Mouse (Mus musculus): Measurements from ENCODE around the gene Mthfd2. TPM values are rescaled to one million over a fixed set of nuclear protein-coding genes. Genes with fewer than 3 reads are reported as not detected.
"Not testable (repeated sequence)": the region's sequence is repeated elsewhere in the genome, so short reads cannot be mapped to it uniquely, and the experiment has no call there.

The Mthfd2 gene
- 1 to 10 TPM; 6.5 to 6.7 TPM for total RNA-seq (2021)
- long read RNA-seq, experiment 1, transcript Mthfd2-201 (8 exons, 2,085 nt) = major isoform, 6 of 11 reads
- long read RNA-seq, experiment 1, partial matches to known transcripts = 0 of 11 reads
- long read RNA-seq, experiment 1, other reads (novel, unspliced or antisense) = 5 of 11 reads
- long read RNA-seq, experiment 2, transcript Mthfd2-201 (8 exons, 2,085 nt) = major isoform, 8 of 9 reads
- long read RNA-seq, experiment 2, partial matches to known transcripts = 0 of 9 reads
- long read RNA-seq, experiment 2, other reads (novel, unspliced or antisense) = 1 of 9 reads

DNA sequence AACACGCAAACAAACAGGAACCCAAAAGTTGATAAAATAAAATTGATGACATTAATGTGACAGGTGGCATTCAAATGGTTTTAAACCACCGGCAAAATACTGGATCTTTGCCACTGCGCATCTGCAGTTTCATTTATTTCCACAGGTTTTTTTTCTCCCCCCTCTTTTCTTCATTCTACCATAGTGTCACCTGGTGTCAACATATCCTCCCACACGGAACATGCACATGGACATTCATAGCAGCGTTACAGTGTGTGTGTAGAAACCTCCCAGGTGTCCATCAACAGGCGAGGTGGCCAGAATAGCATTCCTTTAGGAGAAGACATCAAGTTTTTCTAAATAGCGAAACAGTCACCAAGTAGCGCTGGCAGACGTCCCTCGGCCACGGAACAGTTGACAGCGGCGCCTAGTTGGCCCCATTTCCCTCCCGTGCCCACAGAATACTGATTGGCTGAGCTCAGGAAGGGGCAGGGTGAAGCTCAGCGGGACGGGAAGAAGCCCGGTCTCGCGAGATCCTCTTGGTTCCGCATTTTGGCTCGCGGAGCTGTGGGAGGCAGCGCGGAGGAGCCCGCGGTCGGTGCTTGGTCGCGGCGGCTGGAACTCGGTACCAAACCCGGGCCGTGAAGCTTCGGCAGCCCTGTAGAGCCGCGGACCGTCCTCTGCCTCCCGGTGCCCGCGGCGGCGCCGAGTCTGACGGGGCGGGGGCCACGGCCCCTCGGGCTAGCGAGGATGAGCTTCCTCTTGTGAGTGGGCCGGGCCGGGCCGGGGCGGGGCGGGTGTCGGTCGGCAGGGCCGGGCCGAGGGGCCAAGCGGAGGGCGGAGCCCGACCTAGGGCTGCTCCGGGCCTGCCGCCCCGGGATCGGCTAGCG, at the start of gene Mthfd2, which contains the start of gene Mob1a:
Mthfd2 (minus strand) TSS at position 384 of the 869 bp plus-strand sequence.
Mob1a (plus strand) TSS at position 492 of the 869 bp plus-strand sequence.
- peak; percentile 91 to 94 for DNase-seq (ENCODE audit: low spot score in 2 of 2)

DNA sequence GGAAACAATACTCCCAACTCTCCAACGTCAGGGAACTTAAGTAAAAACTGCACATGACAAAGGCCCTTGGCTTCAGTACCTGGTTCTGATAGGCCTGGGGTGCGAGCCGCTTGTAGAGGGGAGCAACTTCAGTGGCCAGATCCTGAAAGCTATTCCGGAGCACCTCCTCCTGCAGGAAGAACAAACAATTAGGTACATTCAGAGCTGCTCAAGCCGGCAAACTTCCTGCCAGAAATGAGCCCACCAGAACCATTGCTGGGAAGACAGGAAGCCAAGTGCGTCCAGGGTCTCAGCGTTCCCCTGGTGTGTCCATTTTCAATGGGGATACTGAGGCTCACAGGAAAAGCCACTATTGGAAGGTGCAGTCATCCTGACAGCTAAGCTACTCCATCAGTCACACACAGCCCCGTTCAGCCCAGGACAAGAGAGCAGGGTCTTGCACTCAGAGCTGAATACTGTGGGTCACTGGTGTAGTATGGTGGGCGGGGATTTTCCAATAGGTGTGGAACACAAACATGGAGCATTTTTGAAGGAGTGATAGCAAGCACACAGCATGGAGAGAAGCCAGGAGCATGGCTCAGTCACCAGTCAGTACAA, 48.1 kb upstream of the Mthfd2 start:
- DNase-seq (ENCODE audit: low spot score in 2 of 2) = no peak

DNA sequence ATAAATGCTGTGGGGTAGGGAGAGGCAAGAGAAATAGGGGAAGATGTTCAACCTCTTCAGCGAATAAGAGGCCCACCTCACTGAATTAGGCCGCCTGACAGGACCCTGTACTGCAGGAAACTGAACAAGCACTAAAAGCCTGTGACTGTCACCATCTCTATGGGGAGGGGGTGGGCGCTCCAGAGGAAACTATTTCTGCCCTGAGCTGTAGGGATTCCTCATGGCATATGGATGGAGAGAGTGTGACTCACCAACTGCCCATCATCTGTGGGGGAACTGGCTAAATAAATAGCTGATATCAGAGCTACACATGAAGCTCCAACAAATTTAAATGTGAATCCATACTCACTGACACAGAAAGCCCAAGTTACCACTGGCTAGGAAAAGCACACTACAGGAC, 45.6 kb upstream of the Mthfd2 start:
- peak in 1 of 2 experiments; percentile 38 for DNase-seq (ENCODE audit: low spot score in 2 of 2)

DNA sequence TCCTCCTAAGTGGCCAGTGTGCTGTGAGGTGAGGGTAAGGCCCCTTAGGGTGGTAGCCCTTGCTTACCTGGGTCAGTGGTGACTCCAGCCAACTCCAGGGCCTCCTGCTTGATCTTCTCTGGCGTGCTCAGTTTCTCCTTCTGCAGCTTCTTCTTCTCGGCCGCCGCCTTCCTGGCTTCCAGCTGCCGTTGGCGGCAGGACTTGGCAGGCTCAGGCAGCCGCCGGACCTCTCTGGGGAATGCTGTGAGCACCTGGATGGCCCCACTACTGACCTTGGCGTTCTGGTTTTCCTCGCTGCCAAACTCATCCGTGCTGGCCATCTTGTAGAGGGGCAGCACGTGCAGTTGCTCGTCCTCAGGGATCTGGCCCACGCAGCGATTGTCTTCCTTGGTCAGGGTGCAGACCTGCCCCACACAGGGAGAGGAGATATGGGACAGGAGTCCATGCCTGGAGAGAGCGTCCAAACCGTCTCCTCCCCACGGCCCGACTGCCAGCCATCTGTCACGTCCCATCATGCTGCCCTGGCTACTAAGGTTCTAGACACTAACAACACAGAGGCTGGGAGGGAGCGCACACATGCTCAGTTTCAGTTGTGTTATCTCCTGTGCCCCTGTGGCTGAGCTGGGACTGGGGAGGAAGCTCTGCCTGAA, 44.7 kb upstream of the Mthfd2 start:
- DNase-seq (ENCODE audit: low spot score in 2 of 2) = no peak

DNA sequence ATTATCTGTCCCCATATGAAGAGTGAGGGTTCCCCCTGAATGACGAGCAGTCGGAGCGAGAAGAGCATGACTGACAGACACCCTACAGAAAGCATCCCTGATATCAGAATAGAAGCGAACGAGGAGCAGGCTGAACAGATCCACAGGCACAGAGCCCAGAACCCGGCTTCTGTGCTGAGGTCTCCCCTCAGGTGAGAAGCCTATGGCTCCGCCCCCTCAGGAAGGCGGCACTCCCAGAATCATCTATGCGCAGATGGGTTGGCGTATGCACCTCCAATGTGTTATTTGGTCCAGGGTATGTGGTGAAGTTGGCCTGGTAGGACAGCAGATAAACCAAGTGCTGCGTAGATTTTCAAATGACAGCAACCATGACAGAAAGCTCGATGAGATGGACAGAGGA, 37.4 kb upstream of the Mthfd2 start:
- DNase-seq (ENCODE audit: low spot score in 2 of 2) = no peak

DNA sequence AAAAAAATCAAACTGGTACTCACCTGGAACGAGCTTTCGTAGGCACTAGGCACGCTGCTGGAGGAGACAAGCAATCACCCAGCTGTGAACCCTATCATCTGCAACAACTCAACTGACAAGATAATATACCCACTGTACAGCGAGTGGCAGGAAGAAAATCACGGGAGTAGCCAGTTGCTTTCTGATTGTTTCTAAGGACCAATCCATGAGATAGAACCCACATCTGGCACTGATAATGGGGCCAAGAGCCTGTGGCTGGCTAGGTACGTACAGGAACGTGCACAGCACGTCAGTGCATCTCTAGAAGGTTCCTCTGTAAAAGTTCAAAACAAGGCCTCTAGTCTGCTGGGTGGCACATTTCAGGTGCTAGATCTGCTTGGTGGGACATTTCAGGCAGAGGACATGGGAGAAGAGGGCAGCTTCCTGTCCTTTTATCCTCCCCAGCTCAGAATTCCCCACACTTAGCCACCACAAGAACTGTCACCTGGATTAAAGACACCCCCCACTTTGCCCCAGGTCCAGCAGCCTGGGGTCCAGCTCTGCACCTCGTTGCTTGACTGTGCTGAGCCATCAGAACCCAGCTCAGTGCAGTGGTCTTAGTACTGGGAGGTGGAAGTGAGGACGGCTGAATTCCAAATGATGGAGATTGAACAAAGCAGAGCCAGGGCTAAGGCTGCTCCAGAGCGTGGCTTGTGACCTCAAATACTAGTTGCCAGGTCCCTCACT, 36.0 kb upstream of the Mthfd2 start:
- DNase-seq (ENCODE audit: low spot score in 2 of 2) = no peak

DNA sequence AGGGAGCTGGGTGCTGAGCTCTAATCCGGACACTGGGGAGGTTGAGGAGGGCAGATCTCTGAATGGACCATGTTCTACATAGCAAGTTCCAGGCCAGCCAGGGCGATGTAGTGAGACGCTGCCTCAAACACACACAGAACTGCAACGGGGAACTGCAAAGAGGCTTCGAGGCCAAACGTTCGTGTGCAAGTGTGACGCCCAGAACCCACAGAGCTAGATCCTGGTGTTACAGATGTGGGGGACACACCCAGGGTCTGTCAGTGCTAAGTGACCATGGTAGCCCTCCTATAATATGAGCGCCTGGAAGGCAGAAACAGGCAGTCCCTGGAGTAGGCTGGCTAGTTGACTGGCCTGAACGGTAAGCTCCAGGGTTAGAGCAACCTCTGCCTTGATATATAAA, 31.7 kb upstream of the Mthfd2 start:
- DNase-seq (ENCODE audit: low spot score in 2 of 2) = no peak

DNA sequence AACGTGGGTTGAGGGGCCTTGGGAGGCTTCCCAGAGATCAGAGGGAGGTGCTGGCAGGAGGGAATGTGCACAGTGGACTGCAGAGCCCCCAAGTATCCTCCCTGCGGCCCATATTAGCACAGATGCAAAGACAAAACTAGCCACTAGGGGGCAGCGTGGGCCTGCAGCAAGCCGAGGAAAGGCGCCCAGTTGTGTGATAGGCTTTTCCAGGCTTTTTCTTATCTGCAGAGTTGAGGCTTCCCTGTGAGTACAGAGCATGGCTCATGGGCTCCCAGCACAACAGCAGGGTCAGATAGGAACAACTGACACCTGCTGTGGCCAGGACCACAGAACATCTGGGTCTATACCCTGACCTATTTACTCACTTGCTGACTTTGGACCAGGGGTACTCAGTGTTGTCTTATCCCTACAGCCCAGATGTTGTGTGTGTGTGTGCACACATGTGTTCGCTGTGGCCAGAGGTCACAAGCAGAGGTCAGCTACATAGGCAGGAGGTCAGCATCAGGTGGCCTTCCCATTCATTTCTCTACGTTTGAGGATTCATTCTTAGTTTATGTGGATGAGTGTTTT, 30.9 kb upstream of the Mthfd2 start:
- peak; percentile 86 to 92 for DNase-seq (ENCODE audit: low spot score in 2 of 2)

DNA sequence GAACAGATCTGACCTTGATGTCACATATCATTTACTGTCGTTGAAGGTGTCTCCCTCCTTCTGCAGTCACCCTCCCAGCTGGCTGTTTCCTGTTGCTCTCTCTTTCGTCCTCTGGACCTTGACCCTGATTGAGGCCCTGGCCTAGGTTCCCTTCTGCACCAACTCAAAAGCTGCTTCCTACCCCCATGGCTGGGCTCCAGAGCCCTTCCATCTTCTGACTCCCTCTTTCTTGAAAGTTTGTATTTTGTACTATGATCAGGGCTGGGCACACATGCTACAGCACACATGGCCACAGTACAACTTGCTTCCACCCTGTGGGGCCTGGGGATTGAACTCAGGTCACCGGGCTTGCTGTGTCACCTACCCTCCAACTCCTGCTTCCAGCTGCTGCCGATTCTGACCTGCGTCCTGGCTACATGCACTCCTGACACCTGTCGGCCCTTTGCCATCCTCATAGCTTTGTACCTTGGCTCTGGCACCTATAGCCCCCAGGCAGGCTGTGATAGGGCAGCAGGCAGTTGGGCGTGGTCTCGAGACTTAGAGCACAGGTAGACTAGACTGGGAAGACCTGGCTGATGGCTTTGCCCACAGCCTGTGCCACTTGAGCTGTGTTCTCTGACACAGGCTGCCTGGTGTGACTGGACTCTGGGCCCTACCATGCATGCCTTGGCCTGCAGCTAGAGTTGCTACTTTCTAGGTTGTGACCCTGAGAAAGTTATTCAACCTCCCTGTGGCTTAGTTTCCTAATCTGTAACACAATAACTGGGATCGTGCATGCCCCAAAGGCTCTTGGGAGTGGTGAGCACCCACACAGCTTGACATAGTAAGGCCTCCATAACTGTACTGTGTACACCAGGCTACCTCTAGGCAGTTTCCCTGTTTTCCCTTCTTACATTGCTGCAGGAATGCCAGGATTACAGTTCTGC, 29.4 kb upstream of the Mthfd2 start:
- DNase-seq (ENCODE audit: low spot score in 2 of 2) = no peak

DNA sequence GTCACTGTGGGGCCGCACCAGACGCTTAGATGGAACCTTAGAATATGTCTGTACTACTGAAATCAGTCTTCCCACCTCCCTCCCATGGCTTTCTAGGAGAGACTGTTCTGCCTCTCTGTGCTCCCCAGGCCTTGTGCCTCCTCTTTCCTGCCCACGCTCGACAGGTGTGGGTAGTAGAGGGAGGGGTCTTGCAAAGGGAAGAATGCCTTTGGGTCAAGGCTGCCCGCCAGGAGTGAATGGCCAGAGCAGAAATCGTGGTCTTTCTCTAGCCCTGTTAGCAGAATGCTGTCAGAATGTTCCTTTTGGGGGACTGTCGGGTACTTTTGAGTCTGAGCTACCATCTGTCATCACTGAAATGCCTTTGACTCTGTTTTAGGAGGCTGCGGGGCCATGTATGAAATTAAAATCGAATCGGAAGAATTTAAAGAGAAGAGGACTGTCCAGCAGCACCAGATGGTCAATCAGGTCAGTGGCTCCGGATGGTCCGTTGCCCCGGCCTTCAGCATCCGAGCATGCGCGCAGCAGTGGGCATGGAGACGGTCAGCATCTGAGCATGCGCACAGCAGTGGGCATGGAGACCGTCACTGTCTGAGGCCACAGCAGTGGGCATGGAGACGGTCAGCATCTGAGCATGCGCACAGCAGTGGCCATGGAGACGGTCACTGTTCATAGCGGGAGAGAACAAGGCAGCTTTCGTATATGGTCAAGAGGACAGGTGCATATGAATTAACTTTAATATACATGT, 27.1 kb upstream of the Mthfd2 start:
- no peak for DNase-seq (ENCODE audit: low spot score in 2 of 2)

DNA sequence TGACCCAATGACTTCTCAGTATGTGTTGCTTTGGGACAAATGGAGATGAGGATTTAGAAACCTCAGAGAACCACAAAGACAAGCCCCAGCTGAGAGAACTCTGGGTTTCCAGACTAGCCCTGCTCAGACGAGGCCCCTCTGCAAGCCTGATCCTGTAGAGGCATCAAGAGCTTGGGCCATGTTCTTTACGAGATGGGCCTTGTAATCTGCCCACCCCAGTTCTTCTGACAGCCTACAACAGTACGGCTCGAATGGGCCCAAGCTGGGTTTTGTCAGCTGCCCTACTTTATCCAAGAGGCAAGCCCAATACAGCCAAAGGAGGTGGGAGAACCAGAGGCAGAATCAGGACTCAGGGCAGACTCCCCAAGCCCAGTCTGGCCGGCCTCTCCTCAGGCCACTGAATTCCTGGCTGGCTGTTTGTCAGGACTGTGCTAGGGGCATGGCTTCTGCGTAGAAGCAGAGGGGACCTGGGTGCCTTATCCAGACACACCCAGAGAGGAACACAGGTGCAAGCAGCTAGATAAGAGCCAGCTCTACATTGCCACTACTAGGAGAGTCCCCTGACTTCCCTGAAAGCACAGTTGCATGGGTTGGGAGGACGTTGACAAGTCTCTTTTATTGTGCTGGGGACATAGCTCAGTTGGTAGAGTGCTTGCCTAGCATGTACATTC, 25.9 kb upstream of the Mthfd2 start:
- DNase-seq (ENCODE audit: low spot score in 2 of 2) = no peak

DNA sequence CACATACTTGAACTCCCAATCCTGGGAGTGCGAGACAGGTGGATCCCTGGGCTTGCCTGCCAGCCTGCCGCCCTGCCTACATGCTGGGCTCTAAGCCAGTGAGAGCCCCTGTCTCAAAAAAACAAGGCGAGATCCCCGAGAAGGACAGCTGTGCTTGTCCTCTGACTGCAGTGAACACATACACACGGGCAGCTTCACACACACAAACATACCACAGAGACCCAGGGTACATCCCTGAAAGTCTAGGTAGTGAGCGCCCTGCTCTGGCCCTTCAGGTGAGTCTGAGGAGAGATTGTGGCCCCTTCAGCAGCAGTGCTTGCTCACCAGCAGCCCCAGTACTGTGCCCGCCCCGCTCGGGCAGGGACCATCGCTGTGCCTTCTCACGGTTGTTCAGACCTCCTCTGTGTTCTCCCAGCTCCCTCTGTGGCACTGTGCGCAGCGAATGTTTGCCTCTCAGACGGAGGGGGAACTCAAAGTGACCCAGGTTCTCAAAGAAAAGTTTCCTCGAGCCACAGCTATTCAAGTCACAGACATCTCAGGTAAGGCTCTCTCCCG, 25.2 kb upstream of the Mthfd2 start:
- no peak for DNase-seq (ENCODE audit: low spot score in 2 of 2)

DNA sequence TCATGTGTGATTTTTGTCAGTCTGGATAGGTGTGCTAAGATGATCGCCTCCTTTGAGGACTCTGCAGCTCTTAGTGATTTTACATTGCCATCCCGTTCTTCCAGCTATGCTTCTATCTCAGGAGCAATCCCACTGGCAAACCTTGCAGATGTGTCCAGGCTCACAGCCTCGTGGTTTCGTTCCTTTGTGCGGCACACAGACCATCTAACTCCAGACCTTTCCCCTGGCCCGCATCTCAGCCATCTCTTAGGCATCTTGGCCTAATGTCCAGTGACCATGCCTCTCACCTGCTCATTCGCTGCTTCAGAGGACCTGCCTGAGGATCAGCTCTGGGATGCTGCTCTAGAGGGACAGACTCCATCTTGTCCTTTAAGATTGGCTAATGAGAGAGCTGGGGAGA, 24.5 kb upstream of the Mthfd2 start:
- DNase-seq (ENCODE audit: low spot score in 2 of 2) = no peak

DNA sequence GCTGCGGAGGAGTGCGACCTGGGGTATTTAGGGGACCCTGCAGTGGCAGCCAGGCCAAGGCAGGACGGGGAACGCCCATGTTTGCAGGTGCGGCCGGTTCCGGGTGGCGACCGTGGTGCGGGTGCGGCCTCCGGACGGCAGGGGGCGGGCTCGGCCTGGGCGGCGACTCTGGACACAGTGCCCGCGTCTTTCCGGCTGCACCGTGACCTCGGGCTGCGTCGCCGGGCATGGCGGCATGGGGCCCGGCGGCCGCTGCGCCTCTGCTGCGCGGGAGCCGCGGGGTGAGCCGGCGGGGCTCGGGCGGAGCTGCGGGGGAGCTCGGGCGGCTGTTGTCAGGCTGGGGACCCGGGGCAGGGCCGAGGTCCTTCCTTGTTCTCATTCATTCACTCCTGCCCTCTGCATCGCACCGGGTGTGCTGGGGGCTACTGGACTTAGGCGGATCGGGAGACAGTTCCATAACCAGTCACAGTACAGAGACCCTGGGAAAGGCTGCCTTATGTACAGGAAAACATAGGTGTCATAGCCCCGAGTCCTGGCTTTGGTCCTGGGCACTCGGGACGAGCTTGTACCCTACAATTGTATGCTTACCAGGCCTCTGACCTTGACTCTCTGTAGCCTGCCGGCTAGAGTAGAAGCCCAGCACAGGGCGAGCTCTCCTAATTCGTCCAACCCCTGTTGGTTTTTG, 23.7 kb upstream of the Mthfd2 start:
- peak; percentile 91 to 92 for DNase-seq (ENCODE audit: low spot score in 2 of 2)

DNA sequence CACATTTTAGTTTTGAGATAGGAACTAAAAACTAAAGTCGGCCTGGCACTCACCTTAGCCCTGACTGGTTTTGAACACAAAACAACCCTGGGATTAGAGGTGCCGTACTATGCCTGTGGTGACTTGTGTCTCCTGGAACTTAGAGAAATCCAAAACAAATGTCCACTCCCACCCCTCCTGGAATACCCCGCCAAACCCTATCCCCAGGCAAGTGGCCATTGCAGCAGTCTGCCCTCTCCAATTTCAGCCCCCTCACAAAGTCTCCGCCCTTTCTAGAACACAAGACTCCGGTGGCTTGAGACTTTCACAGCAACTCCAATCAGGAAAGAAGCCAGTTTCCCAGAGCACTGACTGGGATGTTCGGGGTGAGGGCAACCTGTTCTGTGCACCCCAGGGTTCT, 23.2 kb upstream of the Mthfd2 start, which contains the start of gene Bola3:
Bola3 (plus strand) TSS at position 275 of the 400 bp plus-strand sequence.
- DNase-seq (ENCODE audit: low spot score in 2 of 2) = no peak

DNA sequence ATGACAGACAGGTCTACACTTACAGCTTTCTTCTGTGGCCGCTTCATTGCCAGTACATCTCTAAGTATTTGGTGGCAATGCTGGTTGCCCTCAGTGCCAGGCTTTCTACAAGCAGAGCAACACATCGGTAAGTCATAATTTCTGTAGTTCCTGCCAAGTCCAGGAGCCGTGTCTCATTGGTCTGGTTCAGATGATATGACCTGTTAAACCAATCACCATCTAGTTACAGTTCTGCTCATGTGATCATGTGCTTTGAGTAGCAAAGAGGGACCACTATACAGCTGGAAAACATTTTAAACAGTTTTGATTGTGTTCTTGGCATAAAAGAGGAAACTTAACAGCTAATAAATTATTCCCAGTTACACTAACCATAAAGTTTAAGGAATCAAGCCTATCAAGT, 22.2 kb upstream of the Mthfd2 start:
- no peak for DNase-seq (ENCODE audit: low spot score in 2 of 2)

DNA sequence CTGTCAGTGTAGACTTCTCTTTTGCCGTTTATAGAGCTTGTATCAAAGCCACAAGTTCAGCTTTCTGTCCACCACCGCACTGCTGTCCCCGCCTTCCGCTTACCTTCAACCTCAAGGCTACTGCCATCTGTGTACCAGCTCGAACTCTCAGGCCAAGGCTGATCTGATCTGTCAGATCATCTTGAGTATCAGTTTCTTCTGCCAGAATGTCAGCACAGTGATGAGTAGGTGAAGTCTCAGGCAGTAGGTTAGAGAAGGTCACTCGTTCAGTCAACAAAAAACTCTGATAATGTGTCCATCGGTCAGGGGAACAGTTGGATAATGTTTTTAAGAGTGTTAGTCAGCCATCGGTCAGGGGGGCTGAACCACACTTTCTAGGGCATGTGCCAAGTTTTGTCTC, 19.6 kb upstream of the Mthfd2 start:
- DNase-seq (ENCODE audit: low spot score in 2 of 2) = not testable (repeated sequence)
